Mouse (Mus musculus): ENCODE data around the gene Olfr875. TPM values are rescaled to one million over a fixed set of nuclear protein-coding genes. Genes with fewer than 3 reads are reported as not detected.

Gene Olfr875
- not detected for total RNA-seq (2023)

GRCm38 (mm10) chr9:37771759-37772158 lies at the start of gene Olfr875:
Olfr875 (plus strand) TSS chr9:37771857.

DNA sequence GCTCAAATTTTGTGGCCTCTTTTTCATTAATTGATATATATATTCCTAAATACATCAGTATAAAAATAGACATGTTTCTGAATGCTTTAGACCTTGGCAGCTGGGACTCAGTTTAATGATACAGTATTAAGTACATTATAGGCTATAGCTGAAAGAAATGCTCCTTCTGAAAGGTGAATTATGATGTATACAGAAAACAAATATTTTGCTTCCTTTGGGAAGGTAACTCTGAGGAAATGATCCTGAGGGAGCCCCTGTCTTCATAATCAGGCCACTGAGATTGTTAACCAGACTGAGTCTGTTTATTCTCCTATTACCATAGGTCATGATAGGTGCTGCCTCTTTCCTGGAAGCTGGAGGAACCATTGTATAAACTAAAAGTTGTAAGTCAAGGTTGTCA lies 26.9 kb upstream of the Olfr875 start, which contains the start of gene Olfr874:
Gene Olfr874, plus strand, starts transcription at position 301 of the 400 bp plus-strand sequence.

DNA sequence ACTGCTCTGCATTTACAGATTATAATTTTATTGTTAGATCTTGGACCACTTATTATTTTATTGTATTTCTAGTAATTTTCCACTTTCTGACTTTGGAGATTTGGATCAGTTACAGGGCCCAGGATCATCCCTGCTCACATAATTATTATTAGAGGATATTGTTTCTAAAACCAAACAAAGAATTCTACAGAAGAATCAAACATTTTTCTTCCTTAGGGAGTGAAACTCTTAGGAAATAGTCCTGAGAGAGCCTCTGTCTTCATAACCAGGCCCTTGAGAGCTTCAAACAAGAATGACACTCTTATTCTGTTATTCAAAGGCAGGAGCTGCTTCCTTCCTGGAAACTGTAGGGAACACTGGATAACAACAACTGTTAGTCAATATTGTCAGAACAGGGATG lies 31.1 kb downstream of the Olfr875 start, which contains the start of gene Olfr876:
Gene Olfr876, plus strand, starts transcription at position 301 of the 400 bp plus-strand sequence.

Other genes starting within 250 kb of the Olfr875 start
- 1 to 10 TPM; 2.8 to 3.3 TPM for gene Esam, start 243.8 kb upstream of the Olfr875 start, total RNA-seq (2023)
- not detected for gene Vsig2, start 232.6 kb upstream of the Olfr875 start, total RNA-seq (2023)
- gene Nrgn, start 219.0 kb upstream of the Olfr875 start, total RNA-seq (2023) = not detected
- gene Siae, start 216.2 kb upstream of the Olfr875 start, total RNA-seq (2023) = 10 to 100 TPM in 1 of 2 experiments, 1 to 10 TPM in 1; 9.3 to 11.4 TPM
- not detected for gene Spa17, start 158.1 kb upstream of the Olfr875 start, total RNA-seq (2023)
- gene Tbrg1, start 114.5 kb upstream of the Olfr875 start, total RNA-seq (2023) = 10 to 100 TPM; 23.0 to 23.5 TPM
- not detected for gene Panx3, start 102.6 kb upstream of the Olfr875 start, total RNA-seq (2023)
- not detected for gene Olfr160, start 55.6 kb upstream of the Olfr875 start, total RNA-seq (2023)
- not detected for gene Olfr874, start 26.8 kb upstream of the Olfr875 start, total RNA-seq (2023)
- gene Olfr876, start 31.2 kb downstream of the Olfr875 start, total RNA-seq (2023) = not detected
- not detected for gene Olfr877, start 82.4 kb downstream of the Olfr875 start, total RNA-seq (2023)
- gene Olfr145, start 124.9 kb downstream of the Olfr875 start, total RNA-seq (2023) = not detected
- gene Olfr878, start 146.0 kb downstream of the Olfr875 start, total RNA-seq (2023) = not detected
- gene Olfr881, start 220.0 kb downstream of the Olfr875 start, total RNA-seq (2023) = not detected

All from monocyte, adult 59 days (primary cell).